8 mouse cellular contexts compared by ENCODE assay signal in genomic region chr3:90389511-90390490, GRCm38 (mm10). TPM values are rescaled to one million over a fixed set of nuclear protein-coding genes. Genes with fewer than 3 reads are reported as not detected.
DNase-seq lines count a peak whose midpoint lies in the region; ATAC-seq and TF ChIP-seq lines count a peak whose summit lies in the region.

TSS of gene Slc27a3 (minus strand) at chr3:90389938.

- no peak for TF ChIP-seq EP300 in stomach, postnatal 0 days (optimal IDR thresholded peaks at IDR 0.05)

- H3K27me3 ChIP-seq in forebrain, embryonic 14.5 days (replicated peaks; ENCODE audit: control insufficient read depth, insufficient read depth, low read length): no peaks in the 10 kb centered on the region
- peaks cover 8% of the 10 kb centered on the region for H3K27me3 ChIP-seq in hindbrain, embryonic 10.5 days (ENCODE audit: insufficient read depth, poor library complexity, severe bottlenecking)
- H3K27me3 ChIP-seq in midbrain, embryonic 10.5 days (ENCODE audit: low read depth, poor library complexity, severe bottlenecking): peaks cover 27% of the 10 kb centered on the region
- H3K27me3 ChIP-seq in stomach, postnatal 0 days (ENCODE audit: control insufficient read depth, insufficient read depth, low read length): no peaks in the 10 kb centered on the region

- H3K4me1 ChIP-seq in bone marrow macrophage, adult 2 months (ENCODE audit: control insufficient read depth, insufficient read depth, low read length): peaks cover 14% of the 10 kb centered on the region
- peaks cover 21% of the 10 kb centered on the region for H3K4me1 ChIP-seq in forebrain, embryonic 14.5 days (ENCODE audit: control insufficient read depth, insufficient read depth, low read length)
- H3K4me1 ChIP-seq in hindbrain, embryonic 10.5 days (replicated peaks): peaks cover 56% of the 10 kb centered on the region
- peaks cover 40% of the 10 kb centered on the region for H3K4me1 ChIP-seq in midbrain, embryonic 10.5 days
- H3K4me1 ChIP-seq in stomach, postnatal 0 days (replicated peaks; ENCODE audit: control insufficient read depth, insufficient read depth): no peaks in the 10 kb centered on the region

- H3K4me2 ChIP-seq in forebrain, embryonic 14.5 days (ENCODE audit: low read length): peak within 1 kb of the TSS; percentile 95
- H3K4me2 ChIP-seq in stomach, postnatal 0 days (replicated peaks; ENCODE audit: low read depth): peak within 1 kb of the TSS; percentile 98

- ATAC-seq in forebrain, embryonic 14.5 days: peak; percentile 68
- peak; percentile 34 for ATAC-seq in stomach, postnatal 0 days (ENCODE audit: low FRiP score, low TSS enrichment)

- H3K9ac ChIP-seq in forebrain, embryonic 14.5 days (ENCODE audit: low read length): peak within 1 kb of the TSS; percentile 91
- H3K9ac ChIP-seq in stomach, postnatal 0 days (ENCODE audit: low read length): peak within 1 kb of the TSS; percentile 63

- peaks cover 55% of the 10 kb centered on the region for H3K36me3 ChIP-seq in forebrain, embryonic 14.5 days (ENCODE audit: control insufficient read depth, insufficient read depth, low read length)
- H3K36me3 ChIP-seq in hindbrain, embryonic 10.5 days: peaks cover 76% of the 10 kb centered on the region
- peaks cover 78% of the 10 kb centered on the region for H3K36me3 ChIP-seq in midbrain, embryonic 10.5 days
- H3K36me3 ChIP-seq in stomach, postnatal 0 days (ENCODE audit: control insufficient read depth, insufficient read depth, low read length): peaks cover 19% of the 10 kb centered on the region

- H3K9me3 ChIP-seq in forebrain, embryonic 14.5 days (replicated peaks; ENCODE audit: control insufficient read depth, low read length): no peaks in the 10 kb centered on the region
- H3K9me3 ChIP-seq in hindbrain, embryonic 10.5 days: no peaks in the 10 kb centered on the region
- H3K9me3 ChIP-seq in midbrain, embryonic 10.5 days (replicated peaks): no peaks in the 10 kb centered on the region
- no peaks in the 10 kb centered on the region for H3K9me3 ChIP-seq in stomach, postnatal 0 days (ENCODE audit: control insufficient read depth, low read length)

- no peak for TF ChIP-seq POLR2A in bone marrow macrophage, adult 2 months (IDR thresholded peaks at IDR 0.05; ENCODE audit: borderline replicate concordance, low read depth, low read length)

- no peak within 1 kb of the TSS for H3K27ac ChIP-seq in bone marrow macrophage, adult 2 months (ENCODE audit: insufficient read depth, low read depth, low read length)
- H3K27ac ChIP-seq in forebrain, embryonic 14.5 days (ENCODE audit: low read depth, low read length): peak within 1 kb of the TSS; percentile 85
- peak within 1 kb of the TSS; percentile 94 for H3K27ac ChIP-seq in hindbrain, embryonic 10.5 days
- peak within 1 kb of the TSS; percentile 90 for H3K27ac ChIP-seq in midbrain, embryonic 10.5 days (replicated peaks)
- H3K27ac ChIP-seq in stomach, postnatal 0 days (replicated peaks): 0 out of 2 replicates have a peak within 1 kb of the TSS, but pooled peaks have one; percentile 49

- intact Hi-C loops in left cerebral cortex, postnatal 36 days (cut with DNase I): no loop called here

- DNase-seq in ZHBTc4 (ENCODE audit: low read depth, low spot score): peak; percentile 90
- DNase-seq in forebrain, embryonic 14.5 days (ENCODE audit: low spot score): peak; percentile 62
- peak; percentile 79 for DNase-seq in hindbrain, embryonic 10.5 days (ENCODE audit: low spot score)
- peak; percentile 30 to 52 for DNase-seq in left cerebral cortex, postnatal 36 days (ENCODE audit: low spot score in 2 of 2)
- peak; percentile 81 for DNase-seq in midbrain, embryonic 10.5 days (ENCODE audit: low spot score)
- DNase-seq in stomach, postnatal 0 days (ENCODE audit: low spot score): peak; percentile 52
- no peak for DNase-seq in thymus, postnatal 4 days

- 1% methylated on average over 55 of the region's 55 CpGs for WGBS in forebrain, embryonic 14.5 days
- WGBS in hindbrain, embryonic 10.5 days: 2% methylated on average over 55 of the region's 55 CpGs
- whole genome bisulfite sequencing in midbrain, embryonic 10.5 days: 2% methylated on average over 55 of the region's 55 CpGs
- 4% methylated on average over 51 of the region's 55 CpGs for WGBS in stomach, postnatal 0 days

- no peak for TF ChIP-seq CTCF in bone marrow macrophage, adult 2 months (IDR thresholded peaks at IDR 0.05; ENCODE audit: low read depth, low read length)
- no peak for TF ChIP-seq CTCF in stomach, postnatal 0 days (IDR thresholded peaks at IDR 0.05; ENCODE audit: low read depth)

- H3K4me3 ChIP-seq in bone marrow macrophage, adult 2 months (ENCODE audit: insufficient read depth, low read length): peak within 1 kb of the TSS; percentile 66
- H3K4me3 ChIP-seq in forebrain, embryonic 14.5 days (ENCODE audit: low read depth, low read length): peak within 1 kb of the TSS; percentile 68
- peak within 1 kb of the TSS; percentile 76 for H3K4me3 ChIP-seq in hindbrain, embryonic 10.5 days
- H3K4me3 ChIP-seq in midbrain, embryonic 10.5 days: peak within 1 kb of the TSS; percentile 73
- H3K4me3 ChIP-seq in stomach, postnatal 0 days (ENCODE audit: low read depth, low read length): peak within 1 kb of the TSS; percentile 60

RNA-seq across cellular contexts. Expression of gene Slc27a3, which starts in this region (rescaled TPM):
- polyA plus RNA-seq in bone marrow macrophage, adult 2 months (2012; ENCODE audit: insufficient read depth, insufficient read length, missing spikeins): 0.72 and 0.83 TPM in 2 replicates
- polyA plus RNA-seq in forebrain, embryonic 14.5 days (2014; fragmentation: Nextera tagmentation; extraction: Ambion mirVana): 11.9 and 13.4 TPM in 2 replicates
- 28.5 and 29.1 TPM in 2 replicates for polyA plus RNA-seq in hindbrain, embryonic 10.5 days (2016; fragmentation: Nextera tagmentation; extraction: Ambion mirVana)
- 1 to 10 TPM; 4.8 to 6.2 TPM for total RNA-seq in left cerebral cortex, postnatal 36 days (2021)
- polyA plus RNA-seq in midbrain, embryonic 10.5 days (2016; fragmentation: Nextera tagmentation; extraction: Ambion mirVana): 16.4 and 20.1 TPM in 2 replicates
- polyA plus RNA-seq in stomach, postnatal 0 days (2015; fragmentation: Nextera tagmentation; extraction: Ambion mirVana): 4.7 and 5.3 TPM in 2 replicates
